Mouse (Mus musculus): ENCODE data around the gene Tmcc3.

The Tmcc3 gene

GRCm38 (mm10) chr10:94630771-94631280 is 319.1 kb downstream of the Tmcc3 start:
- DNase-seq (ENCODE audit: low spot score in 2 of 2), result no peak

DNA sequence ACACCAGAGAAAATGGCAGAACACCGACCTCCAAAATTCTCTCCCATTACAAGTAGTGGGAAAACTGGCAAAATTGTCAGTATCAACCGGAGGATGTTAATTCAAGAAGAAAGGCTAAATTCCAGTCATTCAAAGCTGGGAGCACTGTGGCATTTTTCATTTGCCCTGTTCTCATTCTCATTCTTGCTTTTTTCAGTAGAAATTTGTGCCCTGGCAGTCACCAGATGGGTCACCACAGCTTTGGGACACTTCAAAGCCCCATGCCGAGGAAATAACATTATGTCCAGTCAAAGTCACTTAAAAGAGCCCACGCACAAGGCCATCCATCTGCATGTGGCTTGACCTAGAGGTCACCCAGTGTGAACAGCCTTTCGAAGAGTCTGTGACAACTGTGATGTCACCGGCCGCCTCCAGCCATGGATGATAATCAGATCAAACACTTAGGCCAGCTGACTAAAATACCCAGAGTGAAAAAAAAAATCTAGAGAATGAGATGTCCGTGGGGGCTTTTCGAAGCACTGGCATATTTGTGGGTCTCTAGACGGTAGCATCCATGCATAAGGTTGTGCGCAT is 319.9 kb downstream of the Tmcc3 start:
- no peak for DNase-seq (ENCODE audit: low spot score in 2 of 2)

DNA sequence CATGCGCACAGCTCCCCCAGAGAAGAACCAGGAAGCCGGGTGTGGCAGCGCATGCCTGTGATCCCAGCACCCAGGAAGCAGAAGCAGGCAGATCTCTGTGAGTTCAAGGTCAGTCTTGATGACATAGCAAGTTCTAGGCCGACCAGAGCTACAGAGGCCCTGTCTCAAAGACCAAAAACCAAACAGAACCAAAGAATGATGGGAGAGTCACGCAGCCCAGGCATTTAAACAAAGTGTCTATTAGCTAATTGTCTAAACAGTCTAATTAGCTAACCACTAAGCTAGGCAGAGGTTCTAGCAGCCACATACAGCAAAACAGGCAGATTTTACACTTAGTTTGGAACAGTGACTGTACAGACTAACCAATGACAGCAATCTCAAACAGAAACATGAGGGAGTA is 320.5 kb downstream of the Tmcc3 start:
- DNase-seq (ENCODE audit: low spot score in 2 of 2), result no peak

GRCm38 (mm10) chr10:94638599-94638998 is 326.9 kb downstream of the Tmcc3 start:
- no peak for DNase-seq (ENCODE audit: low spot score in 2 of 2)

DNA sequence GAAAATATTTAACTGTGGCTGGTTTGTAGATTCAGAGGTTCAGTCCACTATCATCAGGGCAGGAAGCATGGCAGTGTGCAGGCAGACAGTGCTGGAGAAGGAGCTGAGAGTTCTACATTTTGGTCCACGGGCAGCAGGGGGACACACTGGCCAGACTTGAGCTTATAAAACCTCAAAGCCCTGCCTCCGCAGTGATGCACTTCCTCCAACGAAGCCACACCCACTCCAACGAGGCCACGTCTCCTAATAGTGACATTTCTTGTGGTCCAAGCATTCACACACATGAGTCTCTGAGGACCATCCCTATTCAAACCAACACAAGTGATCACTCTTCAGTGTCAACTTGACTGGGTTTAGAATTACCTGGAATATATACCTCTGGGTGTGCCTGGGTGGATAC is 327.5 kb downstream of the Tmcc3 start:
- no peak for DNase-seq (ENCODE audit: low spot score in 2 of 2)

GRCm38 (mm10) chr10:94640067-94640466 is 328.3 kb downstream of the Tmcc3 start:
- DNase-seq (ENCODE audit: low spot score in 2 of 2), result no peak

All from urinary bladder, postnatal 36 days (tissue).